Mouse (Mus musculus) erythroblast, adult 5-6 weeks (primary cell): ENCODE data around the gene Hsf2. TPM values are rescaled to one million over a fixed set of nuclear protein-coding genes. Genes with fewer than 3 reads are reported as not detected.
"Not testable (repeated sequence)": the region's sequence is repeated elsewhere in the genome, so short reads cannot be mapped to it uniquely, and the experiment has no call there.

Experiments
- ATAC-seq: replicated peaks from 2 replicates; pipeline ENCODE4 v1.8.0; 2016; ENCODE audit warnings: moderate number of reproducible peaks, mild to moderate bottlenecking, moderate TSS enrichment, inconsistent platforms; ENCODE audit not compliant: poor library complexity, low FRiP score, severe bottlenecking
- total RNA-seq, 2 experiments: library from RNA; stranded (forward) in 1 of 2; stranded (reverse) in 1 of 2; fragments of 150-400 nt in 1 of 2; fragments of 200-764, 138-1000 nt in 1 of 2; gene quantifications; 2 replicates each; pipeline versions ENCODE4 v1.2.3 to v1.2.4; 2015 to 2017; ENCODE audit warnings: low replicate concordance in 2 of 2

Gene Hsf2
- total RNA-seq, 2 experiments from 2014 or later: 0.38 to 2.8 TPM

- ATAC-seq: peak; percentile 76
Observed at GRCm38 (mm10) chr10:57531076-57531475, 44.9 kb downstream of the Hsf2 start.

- ATAC-seq: no peak
Observed at GRCm38 (mm10) chr10:57531616-57532217, 45.5 kb downstream of the Hsf2 start.

- peak; percentile 97 for ATAC-seq
Observed at GRCm38 (mm10) chr10:57532218-57533101, 46.3 kb downstream of the Hsf2 start, which contains the start of gene Serinc1. TSS of gene Serinc1 (minus strand) at chr10:57532530.

- not testable (repeated sequence) for ATAC-seq
Observed at GRCm38 (mm10) chr10:57543890-57544289, 57.7 kb downstream of the Hsf2 start.

DNA sequence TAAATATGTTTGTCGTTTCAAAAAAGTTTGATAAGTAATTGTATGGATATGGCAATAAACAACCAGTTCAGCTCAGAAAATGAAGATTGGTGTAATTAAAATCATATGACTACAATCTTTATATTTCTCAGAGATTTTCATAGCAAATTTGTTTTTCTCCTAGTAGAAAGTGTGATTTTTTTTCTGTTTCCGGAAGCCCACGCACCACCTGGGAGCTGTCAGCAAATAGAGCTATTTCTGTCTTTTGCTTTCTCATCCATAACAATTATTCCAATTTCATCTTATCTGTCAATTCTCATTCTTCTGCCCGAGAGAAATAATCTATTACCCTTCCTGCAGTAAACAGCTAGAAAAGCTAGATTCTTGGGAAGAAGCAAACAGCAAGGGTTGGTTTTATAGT is 63.4 kb downstream of the Hsf2 start:
- ATAC-seq: no peak

DNA sequence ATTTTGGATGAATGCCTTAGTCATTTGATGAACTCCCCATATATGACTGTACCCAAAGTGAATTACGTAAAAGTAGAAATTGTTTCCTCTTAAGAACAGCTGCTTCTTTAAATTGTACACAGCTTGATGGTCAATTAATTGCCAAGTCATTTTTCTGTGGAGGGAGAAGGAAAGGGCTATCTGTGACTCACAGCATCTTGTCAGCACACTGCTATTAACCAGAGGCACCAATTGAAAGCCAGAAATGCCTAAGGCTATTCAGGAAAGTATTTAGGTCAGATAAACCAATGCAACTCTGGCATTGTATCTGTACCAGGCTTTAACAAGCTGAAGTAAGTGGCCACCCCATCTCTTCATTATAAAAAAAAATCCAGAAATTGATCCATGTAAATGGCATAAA is 67.5 kb downstream of the Hsf2 start:
- no peak for ATAC-seq

DNA sequence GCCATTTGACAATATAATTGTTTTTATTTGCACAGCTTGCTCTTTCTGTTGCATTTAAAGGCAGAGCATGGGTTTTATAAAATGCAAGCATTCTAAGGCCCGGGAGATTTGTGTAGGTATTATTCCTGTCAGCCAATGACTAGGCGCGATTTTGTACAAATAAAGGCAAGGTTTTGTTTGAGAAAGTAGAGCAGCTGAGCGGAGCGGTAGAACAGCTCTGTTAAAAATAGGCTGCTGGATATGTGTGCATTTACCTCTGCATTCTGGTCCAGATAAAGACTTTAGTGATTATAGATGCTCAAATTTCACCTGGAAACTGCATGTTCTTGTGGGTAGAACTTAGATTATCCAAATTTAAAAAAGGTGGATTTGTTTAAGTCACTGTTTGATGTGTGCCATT is 71.4 kb downstream of the Hsf2 start:
- no peak for ATAC-seq

Other genes with a start within 250 kb of the Hsf2 start
- 419 and 426 TPM in 2 replicates for gene Serinc1, start 46.1 kb downstream of the Hsf2 start, total RNA-seq (2015; ENCODE audit: low replicate concordance)
- gene Serinc1, start 46.1 kb downstream of the Hsf2 start, total RNA-seq (2017; ENCODE audit: low replicate concordance): 600 and 676 TPM in 2 replicates
- 0.84 and 5.0 TPM in 2 replicates for gene Pkib, start 145.6 kb downstream of the Hsf2 start, total RNA-seq (2015; ENCODE audit: low replicate concordance)
- 0.43 and 2.6 TPM in 2 replicates for gene Pkib, start 145.6 kb downstream of the Hsf2 start, total RNA-seq (2017; ENCODE audit: low replicate concordance)